Mouse (Mus musculus): Measurements from ENCODE around the gene Gm45837. TPM values are rescaled to one million over a fixed set of nuclear protein-coding genes. Genes with fewer than 3 reads are reported as not detected.

Gene Gm45837
- polyA plus RNA-seq, 1 experiment from 2014 or later, result not detected

DNA sequence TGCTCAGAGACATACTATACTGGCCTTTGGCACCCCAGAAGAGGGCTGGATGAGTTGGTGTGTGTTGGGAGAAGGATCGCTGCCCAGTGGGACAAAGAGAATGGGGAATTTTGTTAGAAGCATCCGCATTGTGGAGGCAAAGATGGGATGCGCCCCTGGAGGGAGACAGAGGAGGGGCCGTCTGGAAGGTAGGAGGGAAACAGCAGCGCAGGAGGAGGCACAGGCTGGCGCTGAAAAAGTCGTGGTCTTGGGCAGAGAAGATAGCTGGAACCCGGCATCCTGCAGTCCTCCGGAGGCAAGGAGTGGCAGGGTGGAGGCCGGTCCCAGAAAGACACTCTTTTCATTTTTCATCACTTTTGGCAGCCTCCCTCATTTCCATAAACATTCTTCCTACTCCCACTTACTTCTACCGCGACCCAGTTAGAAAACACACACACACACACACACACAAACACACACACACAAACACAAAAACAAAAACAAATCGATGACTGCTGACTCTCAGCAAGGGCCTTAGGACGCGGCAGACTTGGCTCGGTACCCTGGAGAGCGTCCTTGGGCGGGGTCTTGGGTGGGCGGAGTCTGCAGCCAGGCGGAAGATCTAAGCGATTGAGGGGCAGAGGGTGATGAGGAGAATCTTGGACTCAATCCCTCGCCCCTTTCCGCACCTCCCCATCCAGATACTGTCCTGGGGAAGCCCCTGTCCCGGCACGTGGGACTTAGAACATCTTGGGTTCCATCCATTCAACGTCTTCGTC is 8.5 kb downstream of the Gm45837 start:
- no peak overlapping the region for H3K9ac ChIP-seq
- peaks cover 47% of the 10 kb centered on the region for H3K4me1 ChIP-seq (replicated peaks)
- no peaks in the 10 kb centered on the region for H3K36me3 ChIP-seq
- H3K9me3 ChIP-seq, result no peaks in the 10 kb centered on the region
- no peak overlapping the region for H3K4me3 ChIP-seq
- 5% methylated on average over 27 of the region's 27 CpGs for WGBS
- no peak for ATAC-seq (ENCODE audit: low read depth)
- peak overlapping the region; percentile 31 for H3K4me2 ChIP-seq
- no peak overlapping the region for H3K27ac ChIP-seq (replicated peaks)
- H3K27me3 ChIP-seq, result peaks cover 47% of the 10 kb centered on the region

DNA sequence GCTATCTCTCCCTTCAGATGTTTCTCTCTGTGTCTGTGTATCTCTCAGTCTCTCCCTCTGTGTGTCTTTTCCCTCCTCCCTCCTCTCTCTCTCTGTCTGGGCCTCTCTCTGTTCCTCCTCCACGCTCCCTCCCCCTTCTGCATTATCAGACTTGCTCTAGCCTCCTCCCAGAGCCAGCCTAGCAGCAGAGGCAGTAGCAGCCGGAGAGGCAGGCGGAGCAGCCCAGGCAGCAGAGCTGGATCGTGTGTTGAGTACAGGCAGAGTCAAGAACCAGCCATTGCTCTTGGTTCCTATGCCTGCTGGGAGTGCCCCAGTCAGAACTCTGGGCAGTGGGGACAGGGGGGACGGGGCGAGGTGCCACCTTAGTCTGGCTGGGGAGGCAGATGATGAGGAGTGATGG is 10.8 kb downstream of the Gm45837 start, which contains the start of gene Pde2a:
Gene Pde2a (plus strand): TSS at position 163 of the 400 bp plus-strand sequence.
- Histone ChIP-seq H3K27me3 (peaks cover 50% of the 10 kb centered on the region), H3K27ac (replicated peaks) (peak within 1 kb of the TSS; percentile 69), H3K9me3 (no peaks in the 10 kb centered on the region), H3K4me3 (peak within 1 kb of the TSS; percentile 34), H3K9ac (peak within 1 kb of the TSS; percentile 63), H3K4me1 (replicated peaks) (peaks cover 32% of the 10 kb centered on the region), H3K4me2 (peak within 1 kb of the TSS; percentile 48), H3K36me3 (no peaks in the 10 kb centered on the region)
- 19% methylated on average over 6 of the region's 6 CpGs for WGBS
- ATAC-seq (ENCODE audit: low read depth), result peak; percentile 51

DNA sequence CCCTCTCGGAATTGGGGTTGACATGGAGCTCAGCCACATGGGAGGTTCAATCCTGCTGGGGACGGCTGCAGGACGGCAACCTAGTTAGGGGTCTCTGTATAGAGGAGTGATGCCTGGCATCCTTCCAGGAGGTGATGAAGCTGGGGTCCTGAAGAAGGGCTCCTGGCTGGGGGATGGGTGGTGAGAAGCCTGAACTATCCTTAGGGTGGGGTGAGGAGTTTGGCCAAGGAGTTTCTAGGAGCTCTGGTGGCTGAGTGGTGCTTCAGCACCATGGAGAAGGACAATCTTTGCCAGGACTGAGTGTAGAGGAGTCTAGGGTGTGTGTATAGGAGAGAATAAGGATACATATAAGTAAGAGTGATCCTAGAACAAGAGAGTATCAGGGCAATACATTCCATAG is 11.4 kb downstream of the Gm45837 start:
- peak overlapping the region; percentile 48 for H3K4me2 ChIP-seq
- H3K27me3 ChIP-seq, result peaks cover 45% of the 10 kb centered on the region
- peak overlapping the region; percentile 34 for H3K4me3 ChIP-seq
- peak overlapping the region; percentile 69 for H3K27ac ChIP-seq (replicated peaks)
- 32% methylated on average over 3 of the region's 3 CpGs for WGBS
- H3K9ac ChIP-seq, result peak overlapping the region; percentile 63
- H3K4me1 ChIP-seq (replicated peaks), result peaks cover 32% of the 10 kb centered on the region
- no peaks in the 10 kb centered on the region for H3K36me3 ChIP-seq
- H3K9me3 ChIP-seq, result no peaks in the 10 kb centered on the region
- ATAC-seq (ENCODE audit: low read depth), result 0 out of 2 replicates have a peak, but pooled peaks have one; percentile 3

DNA sequence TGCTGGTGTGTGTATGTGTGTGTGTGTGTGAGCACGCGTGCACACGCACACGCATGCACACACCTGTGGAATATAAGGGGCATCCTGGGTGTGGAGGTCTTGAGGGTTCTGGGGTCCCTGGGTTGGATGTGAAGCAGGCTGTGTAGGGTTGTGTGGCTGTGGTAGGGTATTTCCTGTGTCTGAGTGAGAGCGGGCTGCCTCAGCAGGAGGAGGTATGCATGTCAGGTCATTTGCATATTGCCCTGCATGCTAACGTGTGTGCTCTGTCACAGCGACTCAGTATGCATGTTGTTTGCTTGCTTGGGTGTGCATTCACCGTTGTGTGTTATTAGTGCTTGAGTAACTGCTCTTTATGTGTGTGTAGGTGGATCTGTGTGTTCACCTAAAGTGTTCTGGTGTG is 12.0 kb downstream of the Gm45837 start:
- H3K27me3 ChIP-seq, result peaks cover 39% of the 10 kb centered on the region
- H3K27ac ChIP-seq (replicated peaks), result no peak overlapping the region
- H3K4me3 ChIP-seq, result peak overlapping the region; percentile 34

DNA sequence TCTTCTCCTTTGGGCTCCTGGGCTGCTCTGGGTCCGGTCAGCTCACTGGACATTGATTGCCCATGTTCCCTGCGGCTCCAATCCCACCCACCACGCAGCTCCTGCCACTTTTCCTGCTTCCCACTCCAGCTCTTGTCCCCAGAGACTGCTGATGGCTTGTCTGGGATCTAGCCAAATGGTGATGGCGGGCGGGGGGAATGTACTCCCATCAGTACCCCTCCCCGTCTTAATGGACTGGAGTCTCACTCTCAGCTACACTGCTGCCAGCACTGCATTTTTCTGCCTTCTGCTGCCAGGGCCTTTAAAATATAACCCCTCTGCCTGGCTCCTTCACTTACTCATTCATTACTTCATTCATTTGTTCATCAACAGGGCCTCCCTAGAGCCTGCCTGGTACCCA is 13.3 kb downstream of the Gm45837 start:
- peak; percentile 16 for ATAC-seq (ENCODE audit: low read depth)
- peak overlapping the region; percentile 48 for H3K4me2 ChIP-seq
- H3K4me3 ChIP-seq, result no peak overlapping the region
- H3K27me3 ChIP-seq, result peaks cover 30% of the 10 kb centered on the region
- peaks cover 30% of the 10 kb centered on the region for H3K4me1 ChIP-seq (replicated peaks)
- no peaks in the 10 kb centered on the region for H3K36me3 ChIP-seq
- no peaks in the 10 kb centered on the region for H3K9me3 ChIP-seq
- 62% methylated on average over 6 of the region's 6 CpGs for WGBS
- H3K27ac ChIP-seq (replicated peaks), result peak overlapping the region; percentile 61; the same call in 1 of the 2 replicates
- H3K9ac ChIP-seq, result no peak overlapping the region

More for the DNA sequence above, 12.0 kb downstream of the Gm45837 start:
- ATAC-seq (ENCODE audit: low read depth), result no peak
- no peaks in the 10 kb centered on the region for H3K36me3 ChIP-seq
- H3K9me3 ChIP-seq, result no peaks in the 10 kb centered on the region
- peak overlapping the region; percentile 48 for H3K4me2 ChIP-seq
- H3K4me1 ChIP-seq (replicated peaks), result peaks cover 32% of the 10 kb centered on the region
- H3K9ac ChIP-seq, result no peak overlapping the region
- 86% methylated on average over 8 of the region's 8 CpGs for WGBS

DNA sequence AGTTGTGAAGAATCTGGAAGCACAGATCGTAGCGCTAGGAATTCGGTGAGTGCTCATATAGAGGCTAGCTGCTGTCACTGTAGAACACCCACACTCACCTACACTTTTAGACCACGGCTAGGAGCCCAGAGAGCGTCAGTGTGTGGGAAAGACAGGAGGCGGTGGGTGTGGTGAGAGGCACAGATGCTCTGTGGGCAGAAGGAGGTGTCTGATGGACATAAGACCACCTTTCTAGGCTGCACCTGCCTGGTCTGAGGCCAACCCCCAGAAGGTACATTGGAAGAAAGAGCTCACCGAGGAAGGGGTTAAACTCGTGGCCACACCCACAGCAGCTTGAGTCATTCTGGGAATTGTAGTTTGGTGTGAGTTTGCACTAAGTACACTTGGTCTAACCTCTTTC is 16.0 kb downstream of the Gm45837 start:
- no peak for ATAC-seq (ENCODE audit: low read depth)
- 76% methylated on average over 8 of the region's 8 CpGs for WGBS

DNA sequence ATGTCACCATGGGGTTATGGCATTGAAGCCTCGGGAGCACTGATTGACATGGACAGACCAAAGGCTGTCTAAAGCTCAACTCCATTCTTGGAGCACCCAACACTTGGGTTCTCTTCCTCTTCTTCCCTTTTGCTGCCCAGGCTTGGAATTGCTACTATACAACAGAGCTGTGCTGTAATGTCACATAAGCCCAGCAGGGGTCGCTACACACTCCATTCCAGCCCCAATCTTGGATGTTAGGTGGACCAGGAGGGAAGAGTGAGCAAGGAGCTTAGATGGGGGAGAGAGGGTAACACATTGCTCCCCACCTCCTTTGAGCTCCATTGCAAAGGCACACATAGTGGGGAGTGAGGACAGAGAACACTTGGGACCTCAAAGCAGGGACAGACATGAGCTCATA is 17.1 kb downstream of the Gm45837 start:
- Histone ChIP-seq H3K36me3 (no peaks in the 10 kb centered on the region), H3K9ac (no peak overlapping the region), H3K9me3 (no peaks in the 10 kb centered on the region), H3K27ac (replicated peaks) (no peak overlapping the region), H3K4me2 (no peak overlapping the region), H3K4me3 (no peak overlapping the region), H3K27me3 (peaks cover 8% of the 10 kb centered on the region; the same call in 1 of the 2 replicates), H3K4me1 (replicated peaks) (peaks cover 7% of the 10 kb centered on the region; the same call in 1 of the 2 replicates)
- WGBS, result 25% methylated on average over 2 of the region's 2 CpGs
- no peak for ATAC-seq (ENCODE audit: low read depth)

More for the DNA sequence above, 16.0 kb downstream of the Gm45837 start:
- H3K4me1 ChIP-seq (replicated peaks), result peaks cover 12% of the 10 kb centered on the region
- H3K4me2 ChIP-seq, result no peak overlapping the region
- H3K36me3 ChIP-seq, result no peaks in the 10 kb centered on the region
- no peak overlapping the region for H3K27ac ChIP-seq (replicated peaks)
- H3K9ac ChIP-seq, result no peak overlapping the region
- H3K4me3 ChIP-seq, result no peak overlapping the region
- peaks cover 13% of the 10 kb centered on the region; the same call in 1 of the 2 replicates for H3K27me3 ChIP-seq
- no peaks in the 10 kb centered on the region for H3K9me3 ChIP-seq

DNA sequence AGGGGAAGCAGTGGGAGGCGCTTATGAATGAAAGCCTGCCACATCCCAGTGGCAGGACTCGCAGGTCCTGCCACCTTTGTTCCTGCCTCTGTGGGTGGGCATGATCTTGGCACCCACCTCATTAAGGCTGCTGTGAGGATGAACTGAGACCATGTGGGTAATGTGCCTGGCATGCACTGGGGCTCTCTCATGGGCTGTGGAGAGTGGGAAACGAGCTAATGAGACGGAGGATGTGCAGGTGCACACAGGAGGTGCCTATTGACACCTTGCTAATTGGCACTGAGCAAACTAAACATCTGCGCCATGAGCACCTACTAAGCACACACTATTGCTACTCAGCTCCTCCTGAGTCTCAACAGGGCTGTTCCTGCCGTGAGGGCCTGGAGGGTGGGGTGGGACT is 24.4 kb downstream of the Gm45837 start:
- no peak for ATAC-seq (ENCODE audit: low read depth)
- Histone ChIP-seq H3K9ac (no peak overlapping the region), H3K4me1 (replicated peaks) (no peaks in the 10 kb centered on the region), H3K36me3 (no peaks in the 10 kb centered on the region), H3K27ac (replicated peaks) (no peak overlapping the region), H3K9me3 (no peaks in the 10 kb centered on the region), H3K4me3 (no peak overlapping the region), H3K4me2 (no peak overlapping the region), H3K27me3 (no peaks in the 10 kb centered on the region)
- WGBS, result 53% methylated on average over 6 of the region's 6 CpGs

DNA sequence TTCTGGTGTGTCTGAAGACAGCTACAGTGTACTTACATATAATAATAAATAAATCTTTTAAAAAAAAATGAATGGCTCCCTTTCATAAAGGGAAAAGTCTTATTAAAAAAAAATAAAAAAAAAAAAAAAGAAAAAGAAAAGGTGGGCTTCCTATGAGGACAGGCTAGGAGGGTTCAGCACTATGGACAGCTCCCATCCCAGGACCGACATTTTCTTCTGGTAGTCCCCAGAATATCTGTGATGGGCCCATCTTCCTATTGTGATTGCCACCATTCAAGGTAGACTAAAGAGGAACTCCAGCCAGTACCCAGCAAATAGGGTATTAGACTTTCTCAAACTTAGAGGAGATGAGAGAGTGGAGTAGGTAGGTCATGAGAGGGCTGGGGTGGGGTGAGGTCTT is 27.2 kb downstream of the Gm45837 start:
- 17% methylated on average over 1 of the region's 1 CpGs for WGBS
- Histone ChIP-seq H3K4me1 (replicated peaks) (peaks cover 16% of the 10 kb centered on the region), H3K27me3 (no peaks in the 10 kb centered on the region), H3K27ac (replicated peaks) (no peak overlapping the region), H3K36me3 (no peaks in the 10 kb centered on the region), H3K9me3 (no peaks in the 10 kb centered on the region), H3K4me3 (no peak overlapping the region), H3K4me2 (no peak overlapping the region), H3K9ac (no peak overlapping the region)
- ATAC-seq (ENCODE audit: low read depth), result no peak

DNA sequence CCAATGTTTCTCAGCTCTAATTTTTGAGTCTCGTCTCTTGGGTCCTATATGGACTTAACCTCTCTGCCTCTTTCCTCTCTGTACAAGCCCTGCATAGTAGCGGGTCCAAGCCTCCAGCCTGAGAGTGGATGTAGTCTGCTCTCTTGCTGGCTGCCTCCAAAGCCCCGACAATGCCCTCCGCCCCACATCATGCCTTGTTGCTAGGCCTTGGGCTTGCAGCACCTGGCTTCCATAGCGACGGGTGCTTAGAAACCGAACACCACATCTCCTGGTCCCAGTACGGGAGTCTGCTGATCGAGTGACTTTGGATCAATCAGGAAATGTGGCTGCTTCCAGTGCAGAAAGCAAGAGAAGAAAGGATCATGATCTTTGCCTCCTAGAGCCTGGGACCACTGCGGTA is 32.4 kb downstream of the Gm45837 start:
- WGBS, result 71% methylated on average over 10 of the region's 10 CpGs
- Histone ChIP-seq H3K4me3 (no peak overlapping the region), H3K4me1 (replicated peaks) (peaks cover 24% of the 10 kb centered on the region), H3K36me3 (no peaks in the 10 kb centered on the region), H3K4me2 (no peak overlapping the region), H3K9ac (no peak overlapping the region), H3K27me3 (no peaks in the 10 kb centered on the region), H3K9me3 (no peaks in the 10 kb centered on the region), H3K27ac (replicated peaks) (peak overlapping the region; percentile 10; the same call in 1 of the 2 replicates)
- no peak for ATAC-seq (ENCODE audit: low read depth)

DNA sequence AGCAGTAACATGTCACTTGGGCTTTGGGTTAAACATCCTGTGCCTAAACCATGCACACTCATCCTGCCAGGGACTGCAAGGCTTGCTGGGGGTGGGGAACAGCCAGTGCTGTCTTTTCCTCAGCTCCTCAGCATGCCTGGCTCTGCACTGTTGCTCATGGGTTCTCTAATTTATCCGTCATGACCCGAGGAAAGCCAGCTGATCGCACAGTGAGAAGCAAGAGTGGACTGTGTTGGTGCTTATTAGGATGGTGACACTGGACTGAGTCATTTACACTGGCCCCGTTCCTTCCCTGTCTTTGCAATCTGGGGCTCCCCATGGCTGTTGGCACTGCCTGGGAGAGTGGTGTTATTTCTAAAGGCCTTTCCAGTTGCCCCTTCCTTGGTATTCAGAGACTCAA is 33.5 kb downstream of the Gm45837 start:
- Histone ChIP-seq H3K9me3 (no peaks in the 10 kb centered on the region), H3K4me2 (no peak overlapping the region), H3K27ac (replicated peaks) (no peak overlapping the region), H3K4me3 (no peak overlapping the region), H3K27me3 (no peaks in the 10 kb centered on the region), H3K9ac (no peak overlapping the region), H3K4me1 (replicated peaks) (peaks cover 24% of the 10 kb centered on the region), H3K36me3 (no peaks in the 10 kb centered on the region)
- no peak for ATAC-seq (ENCODE audit: low read depth)
- 79% methylated on average over 4 of the region's 4 CpGs for WGBS

DNA sequence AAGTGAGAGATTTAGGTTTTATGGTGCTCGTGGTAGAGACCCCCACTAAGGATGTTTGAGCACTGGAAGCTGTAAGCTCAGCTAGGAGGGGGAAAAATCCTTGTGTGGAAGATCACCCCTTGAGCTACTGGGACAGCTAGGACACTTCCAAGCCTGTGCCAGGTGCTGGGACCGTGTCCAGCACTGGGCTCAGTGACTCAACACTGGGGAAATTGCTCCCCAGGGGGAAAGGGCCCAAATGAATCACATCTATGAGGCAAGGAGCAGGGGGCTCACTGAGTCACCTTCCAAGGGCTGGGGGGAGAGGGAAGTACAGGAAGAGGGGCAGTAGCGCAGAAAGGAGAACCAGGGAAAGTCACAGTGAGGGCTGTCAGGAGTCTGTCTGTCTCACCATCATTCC is 39.2 kb downstream of the Gm45837 start:
- no peaks in the 10 kb centered on the region for H3K9me3 ChIP-seq
- no peak for ATAC-seq (ENCODE audit: low read depth)

More for the DNA sequence above, 39.2 kb downstream of the Gm45837 start:
- Histone ChIP-seq H3K4me3 (no peak overlapping the region), H3K4me1 (replicated peaks) (peaks cover 22% of the 10 kb centered on the region), H3K27me3 (peaks cover 20% of the 10 kb centered on the region), H3K27ac (replicated peaks) (no peak overlapping the region), H3K4me2 (no peak overlapping the region), H3K9ac (no peak overlapping the region), H3K36me3 (no peaks in the 10 kb centered on the region)
- 49% methylated on average over 3 of the region's 3 CpGs for WGBS
